Mouse (Mus musculus) hindbrain, postnatal 0 days (tissue): ENCODE data around the gene Slc3a1. TPM values are rescaled to one million over a fixed set of nuclear protein-coding genes. Genes with fewer than 3 reads are reported as not detected.
A peak's percentile ranks its signal among the peaks of the same experiment; 100 is the strongest.

ENCODE experiments used
- ATAC-seq: fragments of 200-750 bp; cut with Nextera tagmentation; 2 replicates; pipeline ENCODE4 v1.8.0; 2017; ENCODE audit warnings: mild to moderate bottlenecking, moderate TSS enrichment, moderate library complexity
- DNase-seq: peaks from one replicate; pipeline ENCODE4 v3.0.0-alpha.2; 2015; ENCODE audit warnings: low spot score
- H3K27ac ChIP-seq: fragments of 300-500 bp; sonication (generic); 2 replicates; pipeline ENCODE4 v1.5.1; 2014; ENCODE audit warnings: mild to moderate bottlenecking
- H3K27me3 ChIP-seq: fragments of 300-500 bp; sonication (generic); 2 replicates; pipeline ENCODE4 v1.6.1; 2014; ENCODE audit warnings: low read length, mixed read lengths; ENCODE audit not compliant: insufficient read depth
- H3K36me3 ChIP-seq: fragments of 300-500 bp; sonication (generic); 2 replicates; pipeline ENCODE4 v1.6.1; 2014; ENCODE audit warnings: low read length, mixed read lengths; ENCODE audit not compliant: insufficient read depth
- H3K4me1 ChIP-seq: fragments of 300-500 bp; sonication (generic); 2 replicates; pipeline ENCODE4 v1.6.1; 2014; ENCODE audit warnings: antibody characterized with exemption, low read length, mixed read lengths; ENCODE audit not compliant: insufficient read depth
- H3K4me2 ChIP-seq: fragments of 300-500 bp; sonication (generic); 2 replicates; pipeline ENCODE4 v1.6.1; 2014; ENCODE audit warnings: low read depth, mild to moderate bottlenecking, low read length, moderate library complexity, mixed read lengths
- H3K4me3 ChIP-seq: fragments of 300-500 bp; sonication (generic); 2 replicates; pipeline ENCODE4 v1.5.1; 2014; ENCODE audit warnings: low read length
- H3K9ac ChIP-seq: fragments of 300-500 bp; sonication (generic); replicated peaks from 2 replicates; pipeline ENCODE4 v1.6.1; 2014; ENCODE audit warnings: mild to moderate bottlenecking, low read length, moderate library complexity, mixed read lengths
- H3K9me3 ChIP-seq: fragments of 300-500 bp; sonication (generic); 2 replicates; pipeline ENCODE4 v1.6.1; 2016; ENCODE audit warnings: low read length, mixed read lengths
- CTCF ChIP-seq: IDR thresholded peaks from 2 replicates; pipeline ENCODE4 v1.5.1; 2016; ENCODE audit warnings: antibody characterized with exemption, control low read depth, low read depth
- WGBS: fragments of 180-500 bp; shearing (Covaris S2); extraction: QIAGEN DNeasy Blood & Tissue Kit; methylation state at CpG from one replicate; pipeline ENCODE4 v1.1.7; 2014; 5-methylcytosine and 5-hydroxymethylcytosine counted together
- polyA plus RNA-seq: library from polyadenylated mRNA; unstranded; fragments of >200 nt; fragmentation: Nextera tagmentation; extraction: Ambion mirVana; gene quantifications from 2 replicates; pipeline ENCODE4 v1.2.1, GENCODE M21; 2015
- total RNA-seq: library from RNA; depleted of rRNA; stranded (reverse); fragments of >200 nt; gene quantifications from 2 replicates; pipeline ENCODE4 v1.2.3, GENCODE M21; 2014; rRNA removed

Gene Slc3a1
- total RNA-seq (0.10 TPM in 1 of 2 replicates, not detected in the other), polyA plus RNA-seq (0.10 and 0.19 TPM in 2 replicates)

GRCm38 (mm10) chr17:85028093-85028739, at the start of gene Slc3a1:
Gene Slc3a1 (plus strand): TSS chr17:85028376.
- H3K4me2 ChIP-seq = no peak within 1 kb of the TSS
- no peaks in the 10 kb centered on the region for H3K27me3 ChIP-seq
- no peak for TF ChIP-seq CTCF
- H3K9ac ChIP-seq = no peak within 1 kb of the TSS
- H3K36me3 ChIP-seq = no peaks in the 10 kb centered on the region
- no peak within 1 kb of the TSS for H3K4me3 ChIP-seq
- 81% methylated on average over 20 of the region's 20 CpGs for whole genome bisulfite sequencing
- no peak for DNase-seq
- no peak within 1 kb of the TSS for H3K27ac ChIP-seq
- H3K9me3 ChIP-seq = no peaks in the 10 kb centered on the region
- no peak for ATAC-seq
- H3K4me1 ChIP-seq = no peaks in the 10 kb centered on the region

GRCm38 (mm10) chr17:84981721-84982120, 46.5 kb upstream of the Slc3a1 start:
- TF ChIP-seq CTCF = no peak

GRCm38 (mm10) chr17:84982735-84983134, 45.4 kb upstream of the Slc3a1 start:
- Histone ChIP-seq H3K9ac (no peak overlapping the region), H3K27me3 (no peaks in the 10 kb centered on the region), H3K4me2 (no peak overlapping the region), H3K9me3 (no peaks in the 10 kb centered on the region), H3K4me1 (no peaks in the 10 kb centered on the region), H3K27ac (no peak overlapping the region), H3K4me3 (no peak overlapping the region), H3K36me3 (no peaks in the 10 kb centered on the region)
- no peak for ATAC-seq
- DNase-seq = no peak
- TF ChIP-seq CTCF = no peak
- 80% methylated on average over 2 of the region's 2 CpGs for WGBS

More at GRCm38 (mm10) chr17:84981721-84982120, 46.5 kb upstream of the Slc3a1 start:
- no peaks in the 10 kb centered on the region for H3K36me3 ChIP-seq
- no peaks in the 10 kb centered on the region for H3K4me1 ChIP-seq
- H3K4me2 ChIP-seq = no peak overlapping the region
- H3K27me3 ChIP-seq = no peaks in the 10 kb centered on the region
- WGBS = 66% methylated on average over 1 of the region's 1 CpGs
- DNase-seq (no peak), ATAC-seq (no peak)
- H3K9me3 ChIP-seq = no peaks in the 10 kb centered on the region
- no peak overlapping the region for H3K27ac ChIP-seq
- H3K4me3 ChIP-seq = no peak overlapping the region
- no peak overlapping the region for H3K9ac ChIP-seq

- Histone ChIP-seq H3K4me2 (no peak overlapping the region), H3K27ac (no peak overlapping the region), H3K4me1 (no peaks in the 10 kb centered on the region), H3K36me3 (no peaks in the 10 kb centered on the region), H3K4me3 (no peak overlapping the region), H3K9me3 (no peaks in the 10 kb centered on the region), H3K27me3 (no peaks in the 10 kb centered on the region), H3K9ac (no peak overlapping the region)
- no peak for TF ChIP-seq CTCF
- ATAC-seq (no peak), DNase-seq (no peak)
- 81% methylated on average over 5 of the region's 5 CpGs for WGBS
Observed at GRCm38 (mm10) chr17:84986368-84986767, 41.8 kb upstream of the Slc3a1 start.

- Histone ChIP-seq H3K27me3 (no peaks in the 10 kb centered on the region), H3K9me3 (no peaks in the 10 kb centered on the region), H3K27ac (no peak overlapping the region), H3K4me2 (no peak overlapping the region), H3K36me3 (no peaks in the 10 kb centered on the region), H3K4me1 (no peaks in the 10 kb centered on the region), H3K4me3 (no peak overlapping the region), H3K9ac (no peak overlapping the region)
- TF ChIP-seq CTCF = no peak
- DNase-seq (no peak), ATAC-seq (0 out of 2 replicates have a peak, but pooled peaks have one; percentile 47)
- 65% methylated on average over 3 of the region's 3 CpGs for WGBS
Observed at GRCm38 (mm10) chr17:84987834-84988410, 40.3 kb upstream of the Slc3a1 start.

GRCm38 (mm10) chr17:84988514-84988913, 39.7 kb upstream of the Slc3a1 start:
- Histone ChIP-seq H3K9ac (no peak overlapping the region), H3K4me3 (no peak overlapping the region), H3K9me3 (no peaks in the 10 kb centered on the region), H3K27me3 (no peaks in the 10 kb centered on the region), H3K4me1 (no peaks in the 10 kb centered on the region), H3K27ac (no peak overlapping the region), H3K36me3 (no peaks in the 10 kb centered on the region), H3K4me2 (no peak overlapping the region)
- no peak for TF ChIP-seq CTCF
- ATAC-seq (no peak), DNase-seq (no peak)

- DNase-seq (no peak), ATAC-seq (no peak)
- Histone ChIP-seq H3K4me1 (no peaks in the 10 kb centered on the region), H3K4me3 (no peak overlapping the region), H3K27me3 (no peaks in the 10 kb centered on the region), H3K4me2 (no peak overlapping the region), H3K9ac (no peak overlapping the region), H3K9me3 (no peaks in the 10 kb centered on the region), H3K27ac (no peak overlapping the region), H3K36me3 (no peaks in the 10 kb centered on the region)
- WGBS = 91% methylated on average over 6 of the region's 6 CpGs
- TF ChIP-seq CTCF = no peak
Observed at GRCm38 (mm10) chr17:84995844-84996243, 32.3 kb upstream of the Slc3a1 start.
